Mouse (Mus musculus) lung, postnatal 4 days (tissue): ENCODE data around the gene Stx6.

Source experiments
- DNase-seq, 2 experiments: peaks; one replicate each; pipeline ENCODE4 v3.0.0; 2021

The Stx6 gene

DNA sequence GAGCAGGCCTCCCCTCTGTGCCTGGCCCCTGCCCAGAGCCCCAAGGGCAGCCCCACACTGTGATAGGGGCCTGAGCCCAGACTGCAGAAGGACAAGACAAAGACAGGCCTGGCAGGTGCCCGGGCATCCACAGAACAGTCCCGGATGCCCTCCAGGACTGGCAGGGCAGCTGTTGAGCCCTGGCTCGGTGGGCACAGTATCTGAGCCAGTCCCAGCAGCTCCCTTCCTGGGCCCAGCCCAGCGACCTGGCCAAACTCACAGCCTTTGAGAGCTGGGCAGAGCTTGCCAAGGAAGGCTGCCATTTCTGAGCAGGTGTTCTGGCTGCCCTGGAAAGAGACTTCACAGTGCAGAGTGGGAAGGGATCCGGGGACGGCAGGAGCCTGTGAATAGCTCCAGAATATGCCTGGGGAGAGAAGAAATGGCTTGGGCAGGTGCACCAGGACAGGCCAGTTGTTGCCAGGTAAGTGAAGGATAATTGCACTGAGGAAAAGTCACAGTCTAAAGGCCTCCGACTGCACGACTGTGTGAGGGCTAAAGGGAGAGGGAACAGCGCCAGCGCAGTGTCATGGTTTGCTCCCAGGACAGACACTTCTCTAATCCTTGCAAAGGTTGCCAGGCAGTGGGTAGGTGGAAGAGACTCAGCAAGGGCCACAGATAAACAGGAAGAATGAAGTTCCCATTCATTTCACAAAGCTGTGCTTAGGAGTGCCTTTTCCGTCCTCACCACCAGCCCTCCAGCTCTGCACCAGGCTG lies 51.7 kb downstream of the Stx6 start:
- DNase-seq, result peak in 1 of 2 experiments; percentile 26

DNA sequence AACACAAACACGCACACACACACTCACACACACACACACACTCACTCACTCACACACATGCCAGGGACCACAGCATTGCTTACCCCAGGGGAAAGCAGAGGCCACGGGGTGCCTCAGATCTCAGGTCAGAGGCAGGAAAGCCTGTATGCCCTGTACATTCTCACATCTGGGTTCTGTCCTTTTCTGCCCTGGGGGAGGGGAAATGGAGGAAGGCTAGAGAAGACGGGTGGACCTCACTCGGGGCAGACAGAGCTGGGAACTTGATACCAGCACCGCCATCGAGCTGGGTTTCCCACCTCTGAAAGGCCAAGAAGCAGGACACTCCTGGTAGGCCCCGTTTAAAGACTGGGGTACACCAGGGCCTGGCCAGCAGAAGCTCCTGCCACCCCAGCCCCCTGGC lies 52.5 kb downstream of the Stx6 start:
- peak in 1 of 2 experiments; percentile 21 for DNase-seq

DNA sequence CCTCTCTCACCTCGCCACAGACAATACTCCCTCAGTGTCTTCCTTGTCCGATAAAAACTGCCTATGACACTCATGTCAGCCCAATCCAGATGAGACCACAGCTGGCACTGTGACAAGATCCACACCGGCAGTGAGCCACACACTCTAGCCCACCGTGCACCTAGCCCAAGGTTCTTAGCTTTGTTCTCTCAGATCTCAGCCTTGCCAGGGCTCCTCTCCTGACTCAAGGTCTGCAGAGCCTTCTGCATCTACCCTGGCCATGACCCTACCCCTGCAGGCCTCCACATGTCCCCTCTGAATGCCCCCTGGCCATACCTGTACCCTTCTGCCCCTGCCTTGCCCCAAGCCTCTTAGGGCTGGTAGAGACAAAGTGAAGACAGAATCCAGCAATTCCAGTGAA lies 53.6 kb downstream of the Stx6 start:
- peak in 1 of 2 experiments; percentile 20 for DNase-seq

DNA sequence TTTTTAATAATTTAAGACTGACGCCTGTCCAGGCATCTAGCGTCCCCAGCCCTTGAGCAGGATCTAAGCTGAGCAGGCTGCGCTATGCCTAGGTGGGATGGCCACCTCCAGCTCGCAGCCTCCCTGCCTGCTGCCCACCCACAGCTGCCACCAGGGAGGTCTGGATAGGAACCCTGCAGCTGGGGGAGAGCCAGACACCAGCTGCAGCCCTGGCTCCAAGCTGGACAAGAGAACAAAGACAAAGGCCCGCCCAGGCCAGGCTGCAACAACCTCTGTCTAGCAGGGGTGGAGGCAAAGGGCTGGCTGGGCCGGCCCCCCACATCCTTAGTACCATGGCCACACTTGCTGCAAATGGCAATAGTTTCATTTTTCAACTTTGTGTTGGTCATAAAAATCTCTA lies 54.0 kb downstream of the Stx6 start:
- peak; percentile 70 to 86 for DNase-seq

DNA sequence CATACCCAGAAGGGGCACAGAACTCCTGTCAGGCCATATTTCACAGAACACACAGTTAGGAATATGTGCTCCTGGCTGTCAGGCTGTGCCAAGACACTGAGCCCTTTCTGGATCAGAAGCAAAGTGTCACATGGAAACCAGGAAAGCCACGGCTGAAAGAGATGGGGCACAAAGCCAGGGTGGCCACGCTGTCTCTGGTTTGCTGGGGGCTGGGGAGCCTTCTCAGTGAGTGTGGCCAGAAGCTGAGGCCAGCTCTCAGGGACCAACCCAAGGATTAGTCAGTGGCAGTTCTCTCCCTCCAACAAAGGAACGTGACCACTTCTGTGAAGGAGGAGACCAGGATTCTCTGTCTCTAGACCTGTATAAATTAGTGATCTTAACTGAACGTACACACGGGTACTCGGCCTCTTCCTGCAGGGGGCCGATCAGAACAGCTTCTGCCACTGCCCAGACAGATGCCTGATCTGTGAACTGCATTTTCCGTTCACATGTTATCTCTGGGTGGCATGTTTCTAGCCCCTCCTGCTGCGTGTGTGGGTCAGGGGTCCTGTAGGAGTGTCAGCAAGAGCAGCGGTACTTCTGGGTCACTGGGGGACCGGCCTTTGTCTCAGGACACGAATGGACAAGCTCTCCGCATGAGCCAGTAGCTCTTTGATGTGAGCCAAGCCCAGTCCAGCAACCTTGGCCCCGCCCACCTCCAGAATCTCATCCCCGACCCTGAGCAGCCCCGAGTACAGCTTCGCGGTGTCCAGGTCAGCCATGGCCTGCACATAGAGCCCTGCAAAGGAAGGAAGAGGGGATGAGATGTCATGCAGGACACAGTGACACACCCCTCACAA lies 54.6 kb downstream of the Stx6 start:
- DNase-seq, result peak; percentile 54 to 74

DNA sequence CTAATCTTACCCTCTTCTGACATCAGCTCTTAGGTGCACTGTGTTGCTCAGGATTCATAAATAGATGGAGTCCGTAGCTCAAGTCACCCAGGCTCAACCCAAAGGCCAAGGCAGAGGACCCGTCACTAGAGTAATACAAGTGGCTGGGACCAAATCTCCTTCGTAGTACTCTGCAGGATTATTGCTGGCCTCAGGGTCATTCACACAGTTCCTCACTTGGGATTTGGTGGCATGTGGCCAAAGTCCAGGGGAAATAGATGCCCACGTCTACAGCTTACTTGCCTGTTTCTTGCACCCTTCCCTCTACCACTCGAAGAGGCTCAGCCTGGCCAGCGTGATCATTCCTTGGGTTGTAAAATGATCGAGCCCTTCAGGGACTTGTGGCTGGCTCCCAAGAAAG lies 55.4 kb downstream of the Stx6 start:
- no peak for DNase-seq

DNA sequence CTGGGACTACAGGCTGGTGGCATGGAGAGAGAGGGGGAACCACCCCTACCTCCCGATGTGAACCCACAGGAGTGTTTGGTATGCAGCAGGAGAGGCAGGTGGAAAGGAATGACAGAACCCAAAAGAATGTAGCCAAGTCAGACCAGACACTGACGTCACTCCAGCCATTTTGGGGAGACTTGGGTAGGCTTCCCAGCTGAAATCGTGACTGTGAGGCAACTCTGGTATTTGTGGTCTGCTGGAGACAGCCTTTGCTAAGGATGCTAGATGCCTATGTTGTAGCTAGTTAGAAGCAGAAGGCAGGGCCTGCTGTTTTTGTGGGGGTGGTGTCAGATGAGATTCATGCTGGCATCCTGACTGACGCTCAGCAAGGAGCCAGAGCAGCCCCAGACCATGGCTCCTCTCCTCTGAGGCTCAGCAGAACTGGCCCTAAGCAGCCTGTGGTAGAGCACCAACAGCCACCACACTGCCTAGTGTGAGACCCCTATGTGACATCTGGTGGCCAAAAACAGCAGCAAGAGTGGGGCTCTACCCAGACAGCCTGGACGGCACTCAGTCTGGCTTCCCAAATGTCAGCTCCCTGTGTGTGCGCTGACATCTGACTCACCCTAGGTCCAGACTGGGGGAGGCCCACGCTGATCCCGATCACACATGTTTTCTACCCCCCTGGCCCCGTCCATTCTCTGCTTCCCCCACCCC lies 56.7 kb downstream of the Stx6 start:
- no peak for DNase-seq

DNA sequence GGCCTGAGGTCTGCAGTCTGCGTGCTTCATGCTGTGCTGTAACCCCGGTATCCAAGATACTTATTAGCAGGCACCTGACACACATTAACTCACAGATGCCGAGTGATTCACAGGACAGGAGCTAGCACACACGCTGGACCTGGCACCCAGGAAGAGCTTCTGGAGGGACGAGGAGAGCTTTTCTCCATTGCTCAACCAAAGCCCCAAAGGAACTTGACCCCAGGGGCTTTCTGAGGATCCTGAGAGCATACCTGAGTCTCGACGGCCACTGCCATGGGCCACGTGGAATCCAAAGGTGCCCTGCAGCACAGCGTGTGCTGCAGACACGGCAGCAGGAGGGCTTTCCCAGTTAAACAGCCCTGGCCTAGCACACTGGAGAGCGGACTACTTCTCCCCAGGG lies 57.8 kb downstream of the Stx6 start:
- no peak for DNase-seq

DNA sequence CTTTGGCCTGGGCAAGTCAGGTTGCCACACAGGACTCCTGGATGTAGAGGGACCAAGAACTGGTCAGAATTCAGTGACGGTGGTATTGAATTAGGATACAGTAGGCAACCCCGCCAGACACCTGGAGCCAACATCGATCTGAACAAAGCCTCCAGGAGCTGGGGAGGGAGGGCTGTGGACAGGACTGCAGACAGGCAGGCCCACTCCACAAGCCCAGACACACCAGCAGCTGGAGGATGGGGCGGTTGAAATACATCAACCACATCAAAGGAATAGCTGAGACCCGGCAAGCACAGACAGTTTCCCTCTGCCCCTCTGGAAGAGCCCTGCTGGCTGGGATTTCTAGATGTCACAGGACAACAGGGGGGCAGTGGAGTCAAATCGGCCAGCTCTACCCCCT lies 58.3 kb downstream of the Stx6 start:
- DNase-seq, result no peak

DNA sequence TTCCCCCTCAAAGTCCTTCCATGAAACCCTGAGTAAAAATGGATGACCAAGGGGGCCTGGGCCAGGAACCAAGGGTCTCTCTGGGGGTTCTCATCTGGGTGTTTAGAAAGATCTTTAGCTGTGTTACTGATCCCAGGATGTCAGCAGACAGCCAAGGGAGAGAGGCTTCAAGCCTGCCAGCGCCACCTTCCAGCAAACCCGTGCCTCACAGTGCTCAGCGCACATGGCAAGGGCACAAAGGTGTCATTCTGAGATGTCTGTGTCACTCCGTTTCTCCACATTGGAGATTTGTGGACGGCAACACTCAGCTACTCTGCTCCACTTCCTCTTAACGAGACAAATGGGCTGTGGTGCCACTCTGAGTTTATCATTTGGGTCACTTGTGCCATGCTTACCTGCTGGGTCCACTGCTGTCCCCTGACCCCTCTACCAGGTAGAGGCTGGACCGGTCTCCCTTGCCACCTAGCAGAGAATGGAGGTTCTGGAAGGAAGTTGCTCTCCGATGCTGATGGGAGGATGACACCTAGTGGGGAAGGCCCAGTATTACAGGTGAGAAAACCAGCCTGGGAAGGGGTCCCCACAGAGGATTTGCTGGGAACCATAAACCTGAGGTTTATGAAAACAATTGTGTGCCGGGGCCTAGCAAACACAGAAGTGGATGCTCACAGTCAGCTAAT lies 59.5 kb downstream of the Stx6 start:
- DNase-seq, result peak in 1 of 2 experiments; percentile 74

DNA sequence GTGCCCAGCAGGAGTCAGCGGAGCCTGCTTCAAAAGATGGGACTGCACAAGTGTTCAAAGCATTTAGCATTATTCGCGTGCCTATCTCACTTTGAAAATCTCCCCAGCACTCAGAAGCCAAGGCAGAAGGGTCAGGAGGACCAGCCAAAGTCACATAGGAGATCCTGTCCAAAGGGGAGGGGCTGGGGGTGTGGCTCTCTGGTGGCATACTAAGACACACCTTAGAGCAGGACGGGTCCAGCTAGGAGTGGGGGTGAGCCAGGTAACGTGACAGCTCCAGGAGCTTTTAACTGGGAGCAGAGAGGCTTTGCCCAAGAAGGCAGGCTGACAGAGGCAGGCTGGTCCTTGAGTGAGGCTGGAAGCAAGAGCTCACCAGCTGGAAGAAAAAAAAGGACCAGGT lies 60.4 kb downstream of the Stx6 start:
- DNase-seq, result no peak

DNA sequence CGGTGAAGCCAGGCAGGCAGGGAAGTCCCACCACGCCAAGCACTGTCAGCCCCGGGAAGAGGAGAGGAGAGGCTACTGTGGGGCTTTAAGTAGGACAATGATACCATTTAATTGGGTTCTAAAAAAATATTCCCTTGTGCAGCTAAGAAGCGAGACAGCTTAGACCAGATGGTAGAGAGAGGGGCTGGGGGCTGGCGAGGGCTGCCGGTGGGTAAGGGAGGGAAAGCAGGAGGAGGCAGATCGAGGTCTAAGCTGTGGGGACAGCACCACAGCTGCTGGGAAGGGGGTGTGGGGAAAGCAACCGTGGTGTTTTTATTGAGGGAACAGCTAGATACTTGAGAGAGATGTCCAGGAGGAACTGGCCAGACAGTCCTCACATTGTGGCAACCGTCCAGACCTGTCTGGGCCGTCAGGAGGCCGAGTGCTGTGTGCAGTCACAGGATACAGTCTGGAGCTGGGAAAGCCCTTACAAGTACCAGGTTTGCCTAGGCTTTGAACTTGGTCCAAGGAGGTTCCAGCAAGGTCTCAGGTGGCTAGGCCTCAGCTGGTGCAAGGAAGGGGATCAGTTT lies 63.7 kb downstream of the Stx6 start:
- peak in 1 of 2 experiments; percentile 49 for DNase-seq

DNA sequence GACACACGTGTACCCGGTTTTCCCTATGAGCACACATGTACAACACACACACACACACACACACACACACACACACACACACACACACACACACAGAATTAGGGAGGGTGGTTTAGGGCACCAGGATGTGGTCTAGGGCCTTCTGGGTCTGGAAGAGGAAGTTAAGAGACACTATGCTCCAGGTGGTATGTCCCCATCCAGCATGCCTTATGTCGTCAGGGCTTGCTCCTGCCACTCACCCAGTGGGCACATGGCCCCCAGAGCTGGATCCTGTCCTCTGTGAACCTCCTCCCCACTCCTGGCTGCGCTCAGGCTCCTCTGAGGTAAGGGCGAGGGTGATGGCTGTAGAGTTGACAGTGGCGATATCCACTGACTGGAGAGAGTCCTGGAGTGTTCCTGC lies 64.5 kb downstream of the Stx6 start:
- DNase-seq, result no peak

DNA sequence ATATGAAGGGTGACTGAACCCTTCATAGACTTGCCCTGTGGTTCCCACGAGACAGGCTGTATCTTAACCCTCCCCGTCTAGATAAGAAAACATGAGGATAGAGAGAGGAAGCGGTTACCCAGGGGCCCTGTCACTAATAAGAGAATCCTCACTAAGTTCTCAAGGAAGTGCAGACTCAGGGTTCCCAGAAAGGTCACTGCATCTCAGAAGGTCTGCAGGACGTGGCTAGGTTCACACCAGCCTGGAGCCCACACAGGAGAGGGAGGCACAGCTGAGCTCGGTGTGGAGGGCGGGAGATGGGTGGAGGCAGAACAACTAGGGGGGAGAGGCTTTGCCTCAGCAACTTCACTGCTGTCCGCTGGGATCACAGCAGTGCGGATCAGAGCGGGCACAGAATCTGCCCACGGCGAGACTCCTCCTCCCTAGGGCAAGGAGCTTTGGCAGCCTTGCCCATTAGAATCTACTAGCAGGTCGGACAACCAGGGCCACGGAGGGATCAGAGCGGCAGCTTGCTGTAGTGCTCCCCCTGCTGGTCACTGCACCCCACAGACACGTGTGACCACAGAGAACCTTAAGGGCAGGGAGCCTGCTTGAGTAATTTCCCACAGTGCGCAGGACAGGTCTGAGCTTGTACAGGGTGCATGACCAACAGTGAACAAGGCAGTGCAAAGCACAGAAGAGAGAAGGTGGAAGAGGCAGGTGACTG lies 65.5 kb downstream of the Stx6 start:
- peak; percentile 82 to 89 for DNase-seq

DNA sequence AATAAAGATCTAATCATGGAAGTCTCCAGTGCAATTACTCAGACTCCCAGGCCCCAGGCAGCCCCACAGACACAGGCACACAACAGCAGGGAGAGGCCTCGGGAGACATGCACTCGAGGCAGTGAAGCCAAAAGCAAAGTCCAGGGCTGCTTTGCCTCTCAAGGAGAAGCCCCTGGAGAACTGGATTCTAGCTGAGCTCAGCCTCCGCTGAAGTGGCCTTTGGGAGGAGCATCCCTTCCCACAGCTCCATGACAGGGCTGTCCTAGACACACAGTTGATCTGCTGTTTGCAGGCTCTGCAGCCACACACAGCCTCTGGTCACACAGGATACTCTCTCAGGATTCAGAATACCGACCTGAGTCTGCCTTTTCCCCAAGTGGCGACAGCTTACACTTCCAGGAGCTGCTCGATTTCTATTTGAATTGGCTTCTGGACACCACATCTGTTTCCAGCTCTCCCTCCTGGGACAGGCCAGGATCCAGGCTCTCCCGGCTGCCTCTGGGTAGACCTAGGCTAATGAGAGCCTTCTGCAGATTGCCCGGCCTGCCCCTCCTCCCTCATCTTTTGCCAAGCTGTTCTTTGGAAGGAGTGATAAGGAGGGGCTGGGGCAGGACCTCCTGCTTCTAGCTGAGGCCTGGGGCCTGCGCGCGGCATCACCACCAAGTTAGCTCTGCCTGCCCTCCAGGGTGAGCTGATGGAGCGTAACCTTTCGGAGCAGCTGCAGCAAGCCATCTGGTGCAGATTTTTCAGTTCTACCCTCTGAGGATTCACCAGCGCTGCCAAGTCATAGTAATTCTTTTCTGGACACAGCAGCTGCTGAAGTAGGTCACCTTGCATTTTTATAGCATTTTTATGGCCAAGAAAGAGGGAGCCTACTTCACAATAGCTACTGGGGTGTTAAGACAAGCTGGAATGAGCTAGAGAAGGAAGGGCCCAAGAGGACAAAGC lies 71.2 kb downstream of the Stx6 start:
- DNase-seq, result peak in 1 of 2 experiments; percentile 51

DNA sequence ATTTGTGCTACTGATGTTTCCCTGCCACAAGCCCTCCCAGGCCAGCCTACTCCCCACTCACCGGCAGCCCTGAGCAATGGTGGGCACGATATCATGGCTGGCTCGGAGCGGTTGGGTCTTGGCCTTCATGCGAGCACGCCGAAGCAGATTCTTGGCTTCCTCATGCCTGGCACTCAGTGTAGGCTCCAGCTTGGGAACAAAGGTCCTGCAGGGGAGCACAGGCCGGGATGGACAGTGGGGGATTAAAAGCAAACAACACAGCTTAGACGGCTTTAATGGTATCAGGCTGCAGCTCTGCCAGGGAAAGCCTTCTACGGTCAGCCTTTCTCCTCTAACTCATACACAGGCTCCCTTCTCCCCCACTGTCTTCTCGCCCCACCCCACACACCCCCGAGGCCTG lies 73.9 kb downstream of the Stx6 start:
- peak in 1 of 2 experiments; percentile 24 for DNase-seq

DNA sequence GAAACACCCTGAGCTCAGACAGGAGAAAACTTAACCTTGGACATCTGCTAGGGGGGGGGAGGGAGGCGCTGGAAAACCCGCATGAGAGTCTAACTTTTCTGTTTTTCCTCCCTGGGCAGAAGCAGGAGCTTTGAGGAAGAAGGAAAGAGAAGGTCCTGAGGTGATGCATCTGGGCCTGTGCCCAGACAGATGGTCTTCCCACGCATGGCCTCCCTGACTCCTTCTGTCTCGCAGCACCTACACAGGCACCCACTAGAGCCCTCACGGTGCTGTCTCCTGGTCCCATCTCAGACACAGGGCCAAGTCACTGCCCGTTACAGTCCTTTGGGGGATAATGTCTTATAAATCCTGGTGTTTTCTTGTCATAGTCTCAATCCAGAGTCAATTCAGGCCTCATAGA lies 74.3 kb downstream of the Stx6 start:
- DNase-seq, result peak in 1 of 2 experiments; percentile 23

DNA sequence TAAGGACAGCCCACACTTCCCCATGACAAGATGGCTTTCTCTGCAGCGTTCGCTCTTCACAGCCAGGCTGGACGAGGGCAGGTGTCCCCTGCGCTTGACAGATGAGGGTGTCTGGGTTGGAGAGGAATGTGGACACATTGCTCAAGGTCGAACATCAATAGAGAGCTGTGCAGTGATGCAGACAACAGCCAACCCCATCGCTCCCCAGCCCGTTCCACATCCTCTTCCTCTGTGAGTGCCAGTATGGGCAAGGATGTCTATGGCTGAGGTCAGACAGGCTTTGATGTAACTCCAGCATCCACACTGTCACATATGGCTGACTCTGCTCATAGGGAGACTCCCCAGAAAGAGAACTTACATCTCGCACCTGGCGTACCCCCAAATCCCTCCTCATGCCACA lies 74.9 kb downstream of the Stx6 start:
- DNase-seq, result peak in 1 of 2 experiments; percentile 56

DNA sequence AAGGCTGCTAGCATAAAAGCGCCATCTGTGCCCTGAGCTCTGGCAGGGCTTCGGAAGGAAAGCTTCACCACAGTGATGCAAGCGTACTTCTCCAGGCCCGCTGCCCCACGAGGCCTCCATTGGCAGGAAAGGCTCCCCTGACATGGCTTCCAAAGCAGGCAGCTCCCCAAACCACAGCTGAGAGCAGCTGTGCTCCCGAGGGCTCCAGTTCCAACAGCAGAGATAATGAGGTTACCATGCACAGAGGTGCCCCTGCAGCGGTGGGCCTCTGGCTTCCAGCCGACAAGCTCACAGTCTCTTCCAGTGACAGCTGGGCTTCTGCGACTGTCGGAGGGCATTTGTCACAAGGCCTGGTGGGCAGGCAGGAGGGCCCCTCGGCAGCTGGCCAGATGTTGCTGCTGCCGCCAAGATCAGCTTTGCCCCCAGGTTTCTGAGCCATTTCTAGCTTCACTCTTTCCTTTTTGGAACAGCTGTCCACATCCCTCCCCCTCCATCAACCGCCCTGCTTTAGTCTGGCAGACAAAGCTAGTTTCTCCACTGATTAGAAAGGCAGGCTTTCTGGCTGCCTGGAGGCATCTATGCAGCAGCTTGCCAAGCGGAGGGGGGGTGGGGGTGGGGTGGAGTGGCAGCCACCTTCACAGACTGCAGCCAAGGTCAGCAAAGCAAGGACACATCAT lies 75.6 kb downstream of the Stx6 start:
- DNase-seq, result peak; percentile 69 to 92

DNA sequence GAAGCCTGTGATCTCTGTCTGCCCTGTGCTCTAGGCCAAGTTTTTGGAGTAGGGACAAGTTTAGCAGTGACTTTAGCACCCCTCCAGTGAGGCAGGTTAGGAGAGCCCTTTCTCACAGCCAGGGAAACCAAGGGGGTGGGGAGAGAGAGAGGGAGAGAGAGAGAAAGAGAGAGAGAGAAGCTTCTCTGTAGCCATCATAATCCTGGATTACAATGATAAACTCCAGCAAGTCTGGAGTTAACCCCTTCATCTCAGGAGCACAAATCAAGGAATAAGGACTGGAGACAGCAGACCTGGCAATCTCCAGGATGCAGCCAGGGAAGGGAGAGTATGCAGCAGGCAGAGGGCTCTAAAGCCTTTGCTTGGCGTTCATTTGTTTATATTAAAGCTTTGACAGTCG lies 77.1 kb downstream of the Stx6 start:
- DNase-seq, result no peak
